Mouse (Mus musculus) erythroblast, adult 5-6 weeks (primary cell): ENCODE data around the gene Tns2. TPM values are rescaled to one million over a fixed set of nuclear protein-coding genes. Genes with fewer than 3 reads are reported as not detected.

ENCODE experiments used
- ATAC-seq: replicated peaks from 2 replicates; pipeline ENCODE4 v1.8.0; 2016; ENCODE audit warnings: moderate number of reproducible peaks, mild to moderate bottlenecking, moderate TSS enrichment, inconsistent platforms; ENCODE audit not compliant: poor library complexity, low FRiP score, severe bottlenecking
- total RNA-seq, 2 experiments: library from RNA; stranded (forward) in 1 of 2; stranded (reverse) in 1 of 2; fragments of 150-400 nt in 1 of 2; fragments of 200-764, 138-1000 nt in 1 of 2; gene quantifications; 2 replicates each; pipeline versions ENCODE4 v1.2.3 to v1.2.4; 2015 to 2017; ENCODE audit warnings: low replicate concordance in 2 of 2

Gene Tns2
- total RNA-seq, 2 experiments from 2014 or later = not detected

DNA sequence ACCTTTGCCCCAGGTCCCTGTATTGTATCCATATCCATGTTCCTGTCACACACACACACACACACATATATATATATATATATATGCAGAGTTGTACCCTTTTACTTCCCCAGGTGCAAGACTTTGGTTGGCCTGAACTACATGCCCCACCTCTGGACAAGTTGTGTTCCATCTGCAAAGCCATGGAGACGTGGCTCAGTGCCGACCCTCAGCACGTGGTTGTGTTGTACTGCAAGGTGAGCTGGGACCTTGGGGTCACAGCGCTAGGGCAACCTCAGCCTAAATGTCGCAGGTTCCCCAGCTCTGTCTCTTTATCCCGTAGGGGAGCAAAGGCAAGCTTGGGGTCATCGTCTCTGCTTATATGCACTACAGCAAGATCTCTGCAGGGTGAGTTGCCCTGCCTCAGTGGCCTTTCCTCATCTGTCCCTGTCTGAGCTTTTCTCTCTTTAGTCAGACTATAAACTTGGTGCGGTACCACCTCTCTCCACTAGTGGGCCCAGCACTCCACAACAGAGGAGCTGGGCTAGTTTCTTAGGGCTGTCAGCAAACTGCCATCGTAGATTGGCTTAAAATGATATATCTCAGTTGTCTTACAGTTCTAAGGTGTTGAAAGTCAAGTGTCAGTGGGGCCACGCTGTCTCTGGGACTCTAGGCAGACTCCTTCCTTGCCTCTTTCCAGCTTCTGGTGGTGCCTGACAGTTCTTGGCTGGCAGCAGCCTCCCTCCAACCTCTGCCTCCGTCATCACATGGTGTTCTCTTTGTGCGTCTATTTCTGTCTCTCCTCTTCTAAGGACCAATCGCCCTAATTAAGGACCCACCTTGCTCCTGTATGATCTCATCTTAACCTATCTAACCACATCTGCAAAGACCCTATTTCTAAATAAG, 7.7 kb downstream of the Tns2 start:
- ATAC-seq = peak; percentile 65

DNA sequence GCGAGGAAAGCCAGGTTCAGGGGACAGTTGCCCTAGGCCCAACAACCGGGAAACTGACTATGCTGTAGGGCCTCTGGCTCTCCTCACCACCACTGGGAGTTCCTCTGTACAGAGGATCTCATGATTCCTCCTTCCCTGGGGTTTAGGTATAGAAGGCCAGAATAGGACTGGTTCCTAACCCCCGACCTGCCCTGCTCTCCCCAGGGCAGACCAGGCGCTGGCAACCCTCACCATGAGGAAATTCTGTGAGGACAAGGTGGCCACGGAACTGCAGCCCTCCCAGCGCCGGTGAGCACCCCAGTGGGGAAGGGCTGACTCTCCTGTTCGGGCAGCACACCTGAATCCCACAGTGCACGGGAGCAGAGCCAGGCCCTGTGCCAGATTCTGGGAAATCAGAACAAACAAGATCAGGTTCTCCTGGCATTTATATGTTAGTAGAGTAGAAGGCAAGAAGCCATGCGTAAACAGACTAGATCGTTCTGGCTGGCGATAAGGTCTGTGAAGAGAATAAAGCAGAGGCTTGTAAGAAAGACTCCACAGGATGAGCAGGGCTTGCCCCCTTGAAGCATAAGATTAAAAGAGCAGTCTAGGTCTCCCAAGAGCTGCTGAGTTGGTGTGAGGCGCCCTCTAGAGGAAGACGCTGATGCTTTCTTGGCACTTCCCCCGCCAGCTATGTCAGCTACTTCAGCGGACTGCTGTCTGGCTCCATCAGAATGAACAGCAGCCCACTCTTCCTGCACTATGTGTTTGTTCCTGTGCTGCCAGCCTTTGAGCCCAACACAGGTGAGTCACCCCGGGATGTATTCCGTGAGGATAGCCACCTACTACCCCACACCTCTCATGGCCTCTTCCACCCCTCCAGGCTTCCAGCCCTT, 8.7 kb downstream of the Tns2 start:
- ATAC-seq = no peak

DNA sequence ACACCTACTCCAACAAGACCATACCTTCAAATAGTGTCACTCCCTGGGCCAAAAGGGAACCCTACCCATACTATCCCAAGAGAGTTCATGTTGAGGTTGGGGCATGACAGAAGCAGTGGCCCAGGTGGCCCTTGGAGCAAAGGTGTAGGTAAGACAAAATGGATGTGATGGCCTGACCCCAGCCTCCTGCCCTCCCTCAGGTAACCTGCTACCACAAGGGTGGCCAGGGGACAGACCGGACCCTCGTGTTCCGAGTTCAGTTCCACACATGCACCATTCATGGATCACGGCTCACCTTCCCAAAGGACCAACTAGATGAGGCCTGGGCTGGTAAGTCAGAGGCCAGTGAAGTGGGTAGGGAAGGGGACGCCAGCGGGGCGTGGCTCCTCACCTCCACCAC, 10.1 kb downstream of the Tns2 start:
- no peak for ATAC-seq

DNA sequence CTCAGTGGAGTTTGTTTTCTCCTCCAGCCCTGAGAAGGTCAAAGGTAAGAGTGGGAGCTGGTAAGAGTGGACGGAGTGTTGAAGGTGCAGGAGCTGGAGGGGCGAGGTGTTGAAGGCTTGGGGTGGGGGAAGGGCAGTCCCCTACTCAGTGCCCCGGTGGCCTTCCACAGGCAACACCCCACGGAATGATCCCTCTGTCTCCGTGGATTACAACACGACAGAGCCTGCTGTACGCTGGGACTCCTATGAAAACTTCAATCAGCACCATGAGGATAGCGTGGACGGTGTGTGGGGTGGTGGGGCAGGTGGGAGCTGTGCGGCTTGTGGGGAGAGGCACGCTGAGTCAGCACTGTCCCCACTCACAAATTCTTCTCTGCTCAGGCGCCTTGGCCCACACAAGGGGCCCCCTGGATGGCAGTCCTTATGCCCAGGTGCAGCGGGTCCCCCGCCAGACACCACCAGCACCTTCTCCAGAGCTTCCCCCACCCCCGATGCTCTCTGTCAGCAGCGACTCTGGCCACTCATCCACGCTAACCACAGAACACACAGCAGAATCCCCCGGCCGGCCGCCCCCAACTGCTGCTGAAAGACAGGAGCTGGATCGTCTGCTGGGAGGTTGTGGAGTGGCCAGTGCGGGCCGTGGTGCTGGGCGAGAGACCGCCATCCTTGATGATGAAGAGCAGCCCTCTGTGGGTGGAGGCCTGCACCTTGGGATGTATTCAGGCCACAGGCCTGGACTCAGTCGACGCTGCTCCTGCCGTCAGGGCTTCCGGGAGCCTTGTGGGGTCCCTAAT, 10.7 kb downstream of the Tns2 start:
- no peak for ATAC-seq

- no peak for ATAC-seq
These were observed 11.2 kb downstream of the Tns2 start for GRCm38 (mm10) chr15:102111495-102111829.

DNA sequence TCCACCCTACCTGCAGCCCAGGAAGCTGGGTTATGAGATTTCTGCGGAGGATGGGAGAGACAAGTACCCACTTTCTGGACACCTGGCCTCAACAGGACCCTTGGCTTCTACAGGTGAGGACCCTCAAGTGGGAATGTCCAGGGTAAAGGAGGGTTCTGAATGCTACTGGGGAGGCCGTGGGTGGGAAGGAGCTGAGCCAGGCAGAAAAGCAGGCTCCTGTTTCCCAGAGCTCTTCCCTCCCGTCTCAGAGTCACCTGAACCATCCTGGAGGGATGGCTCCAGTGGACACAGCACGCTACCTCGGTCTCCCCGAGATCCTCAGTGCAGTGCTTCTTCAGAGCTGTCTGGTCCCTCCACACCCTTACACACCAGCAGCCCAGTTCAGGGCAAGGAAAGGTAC, 12.0 kb downstream of the Tns2 start:
- no peak for ATAC-seq

GRCm38 (mm10) chr15:102112827-102113226, 12.6 kb downstream of the Tns2 start:
- ATAC-seq = no peak

DNA sequence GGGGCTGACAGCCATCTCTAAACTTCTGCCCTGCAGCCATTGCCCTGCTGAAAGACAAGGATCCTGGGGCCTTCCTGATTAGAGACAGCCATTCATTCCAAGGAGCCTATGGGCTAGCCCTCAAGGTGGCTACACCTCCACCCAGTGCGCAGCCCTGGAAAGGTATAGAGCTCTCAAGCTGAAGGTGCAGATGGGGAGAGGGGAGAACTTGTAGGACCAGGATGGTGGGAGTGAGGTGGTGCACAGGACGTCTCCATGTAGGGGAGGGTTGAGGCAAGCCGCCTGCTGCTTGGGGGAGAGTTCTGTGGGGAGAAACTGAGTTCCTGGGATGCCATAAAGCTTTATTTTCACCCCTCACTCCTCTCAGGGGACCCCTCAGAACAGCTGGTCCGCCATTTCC, 13.5 kb downstream of the Tns2 start:
- ATAC-seq = no peak

GRCm38 (mm10) chr15:102114651-102115260, 14.5 kb downstream of the Tns2 start:
- no peak for ATAC-seq

- no peak for ATAC-seq
These were observed 15.6 kb downstream of the Tns2 start for GRCm38 (mm10) chr15:102115731-102116231.

GRCm38 (mm10) chr15:102116753-102117415, 16.7 kb downstream of the Tns2 start:
- ATAC-seq = no peak

- ATAC-seq = no peak
These were observed 17.5 kb downstream of the Tns2 start for GRCm38 (mm10) chr15:102117461-102118443.

DNA sequence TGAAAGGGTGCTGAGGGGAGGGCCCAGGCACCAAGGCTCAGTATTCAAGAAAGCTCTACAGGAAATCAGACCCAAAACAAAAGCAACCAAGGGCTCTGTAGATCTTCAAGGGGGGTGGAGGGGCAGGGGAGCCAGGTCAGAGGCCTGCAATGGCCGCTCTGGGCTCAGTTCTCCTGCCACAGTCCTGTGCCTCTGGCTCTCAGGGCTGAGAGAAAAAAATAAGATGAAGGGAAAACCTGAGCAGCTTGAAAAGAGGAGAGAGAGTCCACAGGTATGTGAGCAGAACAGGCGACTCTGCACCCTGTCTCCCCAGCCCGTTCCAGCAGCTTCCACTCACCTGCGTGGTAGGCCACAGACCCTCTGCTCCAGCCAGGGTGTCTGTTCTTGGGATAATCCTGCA, 18.4 kb downstream of the Tns2 start:
- ATAC-seq = no peak

GRCm38 (mm10) chr15:102119121-102119830, 19.1 kb downstream of the Tns2 start:
- no peak for ATAC-seq

- ATAC-seq = no peak
These were observed 19.6 kb downstream of the Tns2 start for GRCm38 (mm10) chr15:102119831-102120170.

DNA sequence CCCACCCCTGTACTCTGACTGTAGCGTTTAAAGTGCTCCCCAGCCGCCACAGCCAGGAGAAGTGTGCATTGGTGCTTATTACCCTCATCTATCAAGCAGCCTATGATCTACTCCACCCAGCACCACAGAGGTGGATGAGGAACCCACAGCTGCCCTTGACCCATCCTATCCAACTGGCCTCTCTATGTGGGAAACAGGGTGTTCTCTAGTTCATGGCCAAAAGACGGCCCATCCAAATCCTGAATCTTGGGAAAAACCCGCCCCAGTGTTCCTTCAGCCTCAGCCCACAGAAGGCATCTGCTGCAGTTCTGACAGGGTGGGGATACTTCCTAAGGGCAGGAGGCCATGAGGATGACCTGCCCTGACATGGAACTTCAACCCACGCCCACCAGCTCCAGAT, 20.3 kb downstream of the Tns2 start:
- ATAC-seq = no peak

DNA sequence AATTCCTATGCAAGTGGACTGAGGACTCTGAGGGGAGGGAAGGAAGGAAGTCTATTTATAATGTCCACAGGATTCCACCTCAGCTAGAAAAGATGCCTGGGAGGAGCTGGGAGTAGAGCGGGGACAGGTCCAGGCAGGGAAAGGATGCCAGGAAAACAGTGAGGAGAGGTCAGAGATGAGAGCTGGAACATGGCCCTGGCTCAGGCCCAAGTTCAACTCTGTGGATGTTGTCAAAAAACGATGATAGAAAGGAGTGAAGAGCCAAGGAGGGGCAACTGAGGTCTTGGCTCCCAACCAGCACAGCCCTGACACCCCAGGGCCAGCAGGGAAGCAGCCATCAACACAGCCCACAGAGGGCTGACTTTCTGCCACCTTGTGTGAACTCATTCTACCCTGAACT, 26.1 kb downstream of the Tns2 start:
- ATAC-seq = no peak
